Comparison of ENCODE assay signal across 25 mouse cellular contexts in the genomic region with DNA sequence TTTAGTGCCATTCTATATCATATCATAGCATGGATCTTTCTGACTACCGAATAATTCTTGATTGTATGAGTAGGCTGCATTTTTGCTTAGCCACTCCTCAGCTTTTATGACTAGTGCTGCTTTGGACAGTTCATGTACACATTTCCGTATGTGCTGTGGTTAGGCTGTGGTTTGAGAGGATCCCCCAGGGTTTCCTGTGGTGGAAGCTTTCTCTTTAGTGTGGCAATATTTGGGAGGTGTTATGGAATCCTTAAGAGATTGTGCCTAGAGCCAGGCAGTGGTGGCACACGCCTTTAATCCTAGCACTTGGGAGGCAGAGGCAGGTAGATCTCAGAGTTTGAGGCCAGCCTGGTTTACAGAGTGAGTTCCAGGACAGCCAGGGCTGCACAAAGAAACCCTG. TPM values are rescaled to one million over a fixed set of nuclear protein-coding genes. Genes with fewer than 3 reads are reported as not detected.
DNase-seq lines count a peak whose midpoint lies in the region; ATAC-seq lines count a peak whose summit lies in the region.
"Had no signal": no experiment of that assay in that cellular context is flagged by ENCODE, and none has a peak within 500 bp of the region (broad histone marks: within the 10 kb centered on the region; RNA-seq: fewer than 3 reads in every experiment).

No protein-coding gene starts in this region.

- peak; percentile 92 for DNase-seq in 3T3-L1 (ENCODE audit: low read depth, low spot score)
- DNase-seq in CD4-positive helper T cell, adult 2 months (ENCODE audit: low read depth, low spot score): peak; percentile 49
- no peak for DNase-seq in frontal cortex, postnatal 14 days (ENCODE audit: low spot score in 2 of 2)
- no peak for DNase-seq in cerebellum, adult 9-11 months
- DNase-seq in kidney, adult 11 months: no peak
- no peak for DNase-seq in spleen, postnatal 36 days (ENCODE audit: low spot score in 2 of 2)
- DNase-seq: adrenal gland, adult 8-10 months; cerebellum, adult 18-20 months; cerebellum, postnatal 25 days; gastrocnemius, postnatal 25 days; heart, adult 18-20 months; kidney, adult 9 months; kidney, postnatal 14 days; layer of hippocampus, adult 9-11 months; lung, adult 2 months; lung, postnatal 10 days; retina, postnatal 1 day; right cerebral cortex, postnatal 14 days had no signal

- peak; percentile 93 for ATAC-seq in common myeloid progenitor, adult 5-6 weeks (replicated peaks; ENCODE audit: low read depth, poor library complexity, severe bottlenecking)
- peak; percentile 90 for ATAC-seq in megakaryocyte, adult 5-6 weeks (ENCODE audit: poor library complexity, severe bottlenecking)
- ATAC-seq: activated CD4-positive, CD25-positive, alpha-beta regulatory T cell, adult 4 months; CD4-positive, CD25-positive, alpha-beta regulatory T cell, adult 4 months; forebrain, embryonic 13.5 days; hindbrain, embryonic 16.5 days; intestine, embryonic 15.5 days had no signal

RNA-seq across cellular contexts. Expression of a gene that starts 18.5 kb away (rescaled TPM):
- total RNA-seq in common myeloid progenitor, adult 5-6 weeks (2017): 7.9 and 9.2 TPM in 2 replicates
- 2.5 and 3.5 TPM in 2 replicates for total RNA-seq in megakaryocyte, adult 5-6 weeks (2015)
- total RNA-seq in megakaryocyte, adult 5-6 weeks (2017): 3.6 and 6.1 TPM in 2 replicates

Comparison
In these comparisons a context has a peak if more than half of its experiments do, and no peak if none do; other contexts are left out.
1. DNase-seq: peak in 3T3-L1 (single experiment) and CD4-positive helper T cell, adult 2 months (single experiment); none in frontal cortex, postnatal 14 days (0 of 2), cerebellum, adult 9-11 months (single experiment), kidney, adult 11 months (single experiment) and spleen, postnatal 36 days (0 of 2).